Mouse (Mus musculus) liver, postnatal 0 days (tissue): ENCODE measurements around the gene Apeh. TPM values are rescaled to one million over a fixed set of nuclear protein-coding genes. Genes with fewer than 3 reads are reported as not detected.

Experiments used
- ATAC-seq: fragments of 200-750 bp; cut with Nextera tagmentation; 2 replicates; pipeline ENCODE4 v1.8.0; 2017; ENCODE audit warnings: mild to moderate bottlenecking, moderate library complexity
- DNase-seq: peaks from one replicate; pipeline ENCODE4 v3.0.0-alpha.2; 2016
- H3K27ac ChIP-seq: fragments of 300-500 bp; sonication (generic); 2 replicates; pipeline ENCODE4 v1.5.1; 2014; ENCODE audit warnings: antibody characterized with exemption, moderate library complexity, mild to moderate bottlenecking, low read depth
- H3K27me3 ChIP-seq: fragments of 300-500 bp; sonication (generic); 2 replicates; pipeline ENCODE4 v1.6.1; 2014; ENCODE audit warnings: low read length, control low read depth, mixed read lengths; ENCODE audit not compliant: insufficient read depth
- H3K36me3 ChIP-seq: fragments of 300-500 bp; sonication (generic); replicated peaks from 2 replicates; pipeline ENCODE4 v1.6.1; 2014; ENCODE audit warnings: mild to moderate bottlenecking, control low read depth, low read length, moderate library complexity, mixed read lengths; ENCODE audit not compliant: insufficient read depth
- H3K4me1 ChIP-seq: fragments of 300-500 bp; sonication (generic); 2 replicates; pipeline ENCODE4 v1.6.1; 2014; ENCODE audit warnings: antibody characterized with exemption, mild to moderate bottlenecking, control low read depth; ENCODE audit not compliant: insufficient read depth
- H3K4me2 ChIP-seq: fragments of 300-500 bp; sonication (generic); 2 replicates; pipeline ENCODE4 v1.6.1; 2014; ENCODE audit warnings: low read depth, mild to moderate bottlenecking, low read length, moderate library complexity, mixed read lengths
- H3K4me3 ChIP-seq: fragments of 300-500 bp; sonication (generic); 2 replicates; pipeline ENCODE4 v1.5.1; 2014; ENCODE audit warnings: low read depth, low read length
- H3K9ac ChIP-seq: fragments of 300-500 bp; sonication (generic); replicated peaks from 2 replicates; pipeline ENCODE4 v1.6.1; 2014; ENCODE audit warnings: mild to moderate bottlenecking, moderate library complexity
- H3K9me3 ChIP-seq: fragments of 300-500 bp; sonication (generic); 2 replicates; pipeline ENCODE4 v1.6.1; 2016; ENCODE audit warnings: mild to moderate bottlenecking, control low read depth, low read length, mixed read lengths
- CTCF ChIP-seq: sonication (generic); IDR thresholded peaks from 2 replicates; pipeline ENCODE4 v1.5.1; 2016; ENCODE audit warnings: antibody characterized with exemption, low read depth
- EP300 ChIP-seq: IDR thresholded peaks from 2 replicates; pipeline ENCODE4 v1.6.1; 2016; ENCODE audit warnings: antibody characterized with exemption, low read depth, mild to moderate bottlenecking
- WGBS: fragments of 180-500 bp; shearing (Covaris S2); extraction: QIAGEN DNeasy Blood & Tissue Kit; methylation state at CpG from one replicate; pipeline ENCODE4 v1.1.7; 2014; ENCODE audit not compliant: insufficient replicate concordance; 5-methylcytosine and 5-hydroxymethylcytosine counted together
- polyA plus RNA-seq: library from polyadenylated mRNA; unstranded; fragments of >200 nt; fragmentation: Nextera tagmentation; extraction: Ambion mirVana; gene quantifications from 2 replicates; pipeline ENCODE4 v1.2.1, GENCODE M21; 2015

Apeh gene
- polyA plus RNA-seq, 1 experiment from 2014 or later: 75.2 TPM

DNA sequence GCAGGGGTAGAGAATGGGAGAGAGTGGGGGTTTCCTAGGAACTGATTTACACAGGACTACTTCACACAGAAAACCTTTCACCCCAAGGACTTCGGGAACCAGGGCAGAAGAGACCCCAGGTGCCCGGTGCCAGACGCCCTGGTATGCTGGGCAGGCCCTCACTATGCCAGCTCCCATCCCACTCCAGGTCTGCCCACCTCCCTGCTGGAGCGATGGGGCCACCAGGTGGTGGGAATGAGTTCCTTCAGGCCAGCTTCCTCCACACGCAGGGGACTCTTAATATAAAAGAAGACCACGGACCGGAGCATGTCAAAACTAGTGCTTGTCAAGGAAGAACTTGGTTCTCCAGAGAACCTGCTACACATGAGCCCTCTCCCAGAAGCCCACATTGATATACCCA lies 27.2 kb downstream of the Apeh start:
- Histone ChIP-seq H3K27ac (no peak overlapping the region), H3K4me1 (no peaks in the 10 kb centered on the region; the same call in 1 of the 2 replicates), H3K4me2 (no peak overlapping the region), H3K36me3 (peaks cover 95% of the 10 kb centered on the region), H3K27me3 (no peaks in the 10 kb centered on the region), H3K9ac (no peak overlapping the region), H3K4me3 (no peak overlapping the region), H3K9me3 (no peaks in the 10 kb centered on the region)
- DNase-seq (no peak), ATAC-seq (no peak)
- WGBS: 88% methylated on average over 7 of the region's 7 CpGs
- TF ChIP-seq EP300 (no peak), CTCF (no peak)

GRCm38 (mm10) chr9:108065491-108066011 lies 28.9 kb downstream of the Apeh start:
- peak; percentile 66 for DNase-seq
- WGBS: 39% methylated on average over 5 of the region's 5 CpGs
- H3K27ac ChIP-seq: no peak overlapping the region

GRCm38 (mm10) chr9:108063361-108063760 lies 31.0 kb downstream of the Apeh start:
- H3K9ac ChIP-seq: no peak overlapping the region
- no peak for DNase-seq
- no peaks in the 10 kb centered on the region for H3K4me1 ChIP-seq
- H3K4me3 ChIP-seq: no peak overlapping the region
- WGBS: 77% methylated on average over 12 of the region's 12 CpGs
- H3K9me3 ChIP-seq: no peaks in the 10 kb centered on the region
- no peak for ATAC-seq
- H3K27ac ChIP-seq: no peak overlapping the region
- H3K36me3 ChIP-seq: peaks cover 97% of the 10 kb centered on the region
- H3K4me2 ChIP-seq: no peak overlapping the region
- TF ChIP-seq CTCF: no peak
- TF ChIP-seq EP300: no peak
- no peaks in the 10 kb centered on the region for H3K27me3 ChIP-seq

More at GRCm38 (mm10) chr9:108065491-108066011, 28.9 kb downstream of the Apeh start:
- peak; percentile 57 for ATAC-seq
- peaks cover 96% of the 10 kb centered on the region for H3K36me3 ChIP-seq
- no peaks in the 10 kb centered on the region for H3K27me3 ChIP-seq
- no peaks in the 10 kb centered on the region for H3K9me3 ChIP-seq
- TF ChIP-seq EP300: no peak
- peak; percentile 82 for TF ChIP-seq CTCF
- no peak overlapping the region for H3K4me2 ChIP-seq
- H3K4me3 ChIP-seq: no peak overlapping the region
- H3K4me1 ChIP-seq: no peaks in the 10 kb centered on the region
- H3K9ac ChIP-seq: no peak overlapping the region

DNA sequence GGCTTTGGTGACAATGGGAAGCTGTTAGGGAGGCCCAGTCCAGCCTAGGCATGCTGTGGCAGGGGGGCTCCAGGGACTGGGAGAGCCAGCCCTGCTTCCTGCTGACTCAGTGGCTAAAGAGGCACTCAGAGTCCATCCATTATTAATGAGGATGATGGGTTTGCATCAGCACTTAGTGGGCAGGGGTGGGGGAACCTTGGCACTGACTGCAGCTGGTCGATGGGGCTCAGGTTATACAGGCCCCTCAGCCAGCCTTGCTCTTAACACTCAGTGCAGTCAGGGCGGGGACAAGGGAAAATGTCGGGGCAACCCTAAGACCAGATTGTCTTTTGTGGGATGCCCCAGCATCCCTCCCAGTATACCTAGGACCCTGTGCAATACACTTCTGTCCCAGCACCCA lies 32.3 kb downstream of the Apeh start:
- DNase-seq (no peak), ATAC-seq (no peak)
- Histone ChIP-seq H3K9me3 (no peaks in the 10 kb centered on the region), H3K4me3 (no peak overlapping the region), H3K36me3 (peaks cover 98% of the 10 kb centered on the region), H3K4me1 (no peaks in the 10 kb centered on the region), H3K27ac (no peak overlapping the region), H3K9ac (no peak overlapping the region), H3K27me3 (no peaks in the 10 kb centered on the region), H3K4me2 (no peak overlapping the region)
- TF ChIP-seq EP300: no peak
- TF ChIP-seq CTCF: no peak
- 81% methylated on average over 3 of the region's 3 CpGs for WGBS

DNA sequence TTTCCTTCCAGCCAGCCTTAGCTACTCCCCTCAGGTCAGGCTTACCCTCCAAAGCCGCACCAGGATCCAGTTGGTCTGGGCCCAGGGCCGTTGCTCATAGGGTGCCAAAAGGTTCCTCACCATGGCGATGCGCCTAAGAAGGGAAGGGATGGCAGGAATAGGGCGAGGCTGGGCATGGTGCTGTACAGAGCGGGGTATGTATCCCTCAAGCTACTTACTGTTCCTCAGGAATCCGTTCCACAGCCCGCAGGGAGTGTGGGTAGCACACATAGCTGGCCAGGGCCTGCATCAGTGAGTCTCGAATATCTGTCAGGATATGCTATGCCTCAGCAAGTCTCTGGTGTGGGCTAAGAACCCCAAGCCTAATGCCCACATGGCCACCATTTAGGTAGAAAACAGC lies 36.1 kb downstream of the Apeh start:
- ATAC-seq (no peak), DNase-seq (no peak)
- no peaks in the 10 kb centered on the region for H3K27me3 ChIP-seq
- no peak for TF ChIP-seq EP300
- TF ChIP-seq CTCF: no peak
- peaks cover 100% of the 10 kb centered on the region for H3K36me3 ChIP-seq
- H3K9me3 ChIP-seq: no peaks in the 10 kb centered on the region
- H3K4me2 ChIP-seq: no peak overlapping the region
- H3K4me3 ChIP-seq: no peak overlapping the region
- WGBS: 92% methylated on average over 9 of the region's 9 CpGs
- no peak overlapping the region for H3K27ac ChIP-seq
- no peak overlapping the region for H3K9ac ChIP-seq
- H3K4me1 ChIP-seq: peaks cover under 1% of the 10 kb centered on the region; the same call in 1 of the 2 replicates

- no peak for ATAC-seq
- Histone ChIP-seq H3K27me3 (no peaks in the 10 kb centered on the region), H3K27ac (no peak overlapping the region), H3K9ac (no peak overlapping the region), H3K36me3 (peaks cover 90% of the 10 kb centered on the region), H3K9me3 (no peaks in the 10 kb centered on the region), H3K4me3 (no peak overlapping the region), H3K4me1 (peaks cover 4% of the 10 kb centered on the region; the same call in 1 of the 2 replicates), H3K4me2 (no peak overlapping the region)
- WGBS: 87% methylated on average over 5 of the region's 5 CpGs
- no peak for DNase-seq
- no peak for TF ChIP-seq EP300
- TF ChIP-seq CTCF: no peak
These were observed 37.2 kb downstream of the Apeh start for GRCm38 (mm10) chr9:108057262-108057562.
